Comparison of ENCODE assay signal across 26 mouse cellular contexts in the genomic region with DNA sequence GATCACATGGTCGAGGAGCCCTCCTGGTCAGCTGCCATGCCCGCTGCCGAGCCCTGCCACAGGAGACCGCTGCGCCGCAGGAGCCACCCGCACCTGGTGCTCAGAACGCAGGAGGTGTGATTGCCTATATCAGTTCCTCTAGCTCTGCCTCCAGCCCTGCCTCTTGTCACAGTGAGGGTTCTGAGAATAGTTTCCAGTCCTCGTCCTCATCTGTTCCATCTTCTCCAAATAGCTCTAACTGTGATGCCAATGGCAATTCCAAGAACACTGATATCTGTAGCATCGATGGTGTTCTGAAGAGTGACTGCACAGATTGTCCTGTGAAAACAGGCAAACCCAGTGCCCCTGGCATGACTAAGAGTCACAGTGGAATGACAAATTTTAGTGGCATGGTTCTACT. TPM values are rescaled to one million over a fixed set of nuclear protein-coding genes. Genes with fewer than 3 reads are reported as not detected.
"Had no signal": no experiment of that assay in that cellular context is flagged by ENCODE, and none has a peak within 500 bp of the region (broad histone marks: within the 10 kb centered on the region; RNA-seq: fewer than 3 reads in every experiment).

No protein-coding gene starts in this region.

- H3K4me1 ChIP-seq: limb, embryonic 12.5 days; limb, embryonic 15.5 days; megakaryocyte, embryonic 14.5 days; midbrain, embryonic 10.5 days; midbrain, embryonic 13.5 days; neural tube, embryonic 13.5 days had no signal

- DNase-seq: kidney, adult 18-20 months; kidney, adult 9 months; kidney, postnatal 14 days; kidney, postnatal 4 days; liver, postnatal 0 days; lung, embryonic 14.5 days; retina, postnatal 1 day; thymus, adult 2 months; thymus, postnatal 14 days; thymus, postnatal 4 days had no signal

- H3K9ac ChIP-seq: limb, embryonic 12.5 days; limb, embryonic 15.5 days; liver, embryonic 14.5 days; liver, postnatal 0 days; lung, embryonic 14.5 days; midbrain, embryonic 13.5 days; neural tube, embryonic 13.5 days had no signal

- H3K4me3 ChIP-seq: limb, embryonic 12.5 days; limb, embryonic 15.5 days; megakaryocyte, embryonic 14.5 days; midbrain, embryonic 10.5 days; midbrain, embryonic 13.5 days; myocyte; neural tube, embryonic 13.5 days had no signal

- H3K27me3 ChIP-seq: limb, embryonic 12.5 days; limb, embryonic 15.5 days; megakaryocyte, embryonic 14.5 days; midbrain, embryonic 13.5 days; neural tube, embryonic 13.5 days had no signal

- ATAC-seq: intestine, embryonic 16.5 days; liver, postnatal 0 days; lung, postnatal 0 days; midbrain, embryonic 13.5 days; midbrain, embryonic 16.5 days had no signal

- H3K27ac ChIP-seq: limb, embryonic 12.5 days; limb, embryonic 15.5 days; liver, embryonic 14.5 days; macrophage; midbrain, embryonic 10.5 days; midbrain, embryonic 13.5 days; neural tube, embryonic 13.5 days had no signal

- H3K36me3 ChIP-seq: limb, embryonic 12.5 days; limb, embryonic 15.5 days; midbrain, embryonic 10.5 days; midbrain, embryonic 13.5 days; neural tube, embryonic 13.5 days had no signal

RNA-seq across cellular contexts. Expression of a gene that starts 3.5 kb away (rescaled TPM):
- total RNA-seq: monocyte, adult 5-6 weeks; neutrophil, adult 5-6 weeks had no signal
- polyA plus RNA-seq: limb, embryonic 12.5 days; limb, embryonic 15.5 days; lung, embryonic 14.5 days; lung, postnatal 0 days; macrophage; midbrain, embryonic 10.5 days; midbrain, embryonic 13.5 days; midbrain, embryonic 16.5 days; myocyte; neural tube, embryonic 13.5 days; small intestine, adult 2 months; spleen, adult 2 months had no signal
